Mouse (Mus musculus) E14TG2a.4 (cell line): Measurements from ENCODE around the gene Plscr3.

Experiments
- H3K27me3 ChIP-seq: 2 replicates; pipeline ENCODE4 v1.6.1; 2014; ENCODE audit warnings: low read length, control low read depth; ENCODE audit not compliant: insufficient read depth
- H3K36me3 ChIP-seq: 2 replicates; pipeline ENCODE4 v1.6.1; 2014; ENCODE audit warnings: low read length, control low read depth; ENCODE audit not compliant: insufficient read depth
- H3K4me1 ChIP-seq: replicated peaks from 2 replicates; pipeline ENCODE4 v1.6.1; 2014; ENCODE audit warnings: low read depth, low read length, control low read depth
- H3K4me3 ChIP-seq: replicated peaks from 2 replicates; pipeline ENCODE4 v1.5.1; 2014; ENCODE audit warnings: mild to moderate bottlenecking, low read length
- H3K9me3 ChIP-seq: 2 replicates; pipeline ENCODE4 v1.6.1; 2014; ENCODE audit warnings: low read length, control low read depth
- CTCF ChIP-seq: conservative IDR thresholded peaks from 2 replicates; pipeline ENCODE4 v1.5.1; 2014; ENCODE audit warnings: low read length
- NANOG ChIP-seq: IDR thresholded peaks from 2 replicates; pipeline ENCODE4 v1.6.1; 2014; ENCODE audit warnings: borderline replicate concordance, low read length, mixed read lengths
- POU5F1 ChIP-seq: IDR thresholded peaks from 2 replicates; pipeline ENCODE4 v1.6.1; 2014; ENCODE audit warnings: low read length, borderline replicate concordance

Gene Plscr3

GRCm38 (mm10) chr11:69803786-69804651 is 42.2 kb upstream of the Plscr3 start:
- Histone ChIP-seq H3K4me1 (peaks cover 67% of the 10 kb centered on the region), H3K4me3 (peak overlapping the region; percentile 83), H3K27me3 (peaks cover 58% of the 10 kb centered on the region), H3K9me3 (no peaks in the 10 kb centered on the region), H3K36me3 (no peaks in the 10 kb centered on the region)
- TF ChIP-seq POU5F1, result no peak

DNA sequence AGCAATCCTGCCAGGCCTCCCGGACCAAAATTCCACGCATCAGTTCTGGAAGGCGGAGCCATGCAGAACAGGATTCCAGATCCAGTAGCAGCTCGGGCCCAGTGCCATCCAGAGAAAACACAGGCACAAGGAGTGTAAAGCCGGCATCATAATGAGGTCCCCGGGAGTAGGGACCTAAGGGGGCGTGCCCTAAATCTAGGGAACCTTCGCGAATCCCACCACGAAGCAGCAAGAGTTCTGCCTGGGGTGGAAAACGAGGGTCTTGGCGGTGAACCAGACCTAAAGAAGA is 41.6 kb upstream of the Plscr3 start:
- no peak for TF ChIP-seq NANOG
- TF ChIP-seq POU5F1, result no peak
- no peak for TF ChIP-seq CTCF
- H3K4me1 ChIP-seq, result peaks cover 61% of the 10 kb centered on the region
- no peaks in the 10 kb centered on the region for H3K36me3 ChIP-seq
- peaks cover 54% of the 10 kb centered on the region for H3K27me3 ChIP-seq
- peak overlapping the region; percentile 83 for H3K4me3 ChIP-seq
- H3K9me3 ChIP-seq, result no peaks in the 10 kb centered on the region

DNA sequence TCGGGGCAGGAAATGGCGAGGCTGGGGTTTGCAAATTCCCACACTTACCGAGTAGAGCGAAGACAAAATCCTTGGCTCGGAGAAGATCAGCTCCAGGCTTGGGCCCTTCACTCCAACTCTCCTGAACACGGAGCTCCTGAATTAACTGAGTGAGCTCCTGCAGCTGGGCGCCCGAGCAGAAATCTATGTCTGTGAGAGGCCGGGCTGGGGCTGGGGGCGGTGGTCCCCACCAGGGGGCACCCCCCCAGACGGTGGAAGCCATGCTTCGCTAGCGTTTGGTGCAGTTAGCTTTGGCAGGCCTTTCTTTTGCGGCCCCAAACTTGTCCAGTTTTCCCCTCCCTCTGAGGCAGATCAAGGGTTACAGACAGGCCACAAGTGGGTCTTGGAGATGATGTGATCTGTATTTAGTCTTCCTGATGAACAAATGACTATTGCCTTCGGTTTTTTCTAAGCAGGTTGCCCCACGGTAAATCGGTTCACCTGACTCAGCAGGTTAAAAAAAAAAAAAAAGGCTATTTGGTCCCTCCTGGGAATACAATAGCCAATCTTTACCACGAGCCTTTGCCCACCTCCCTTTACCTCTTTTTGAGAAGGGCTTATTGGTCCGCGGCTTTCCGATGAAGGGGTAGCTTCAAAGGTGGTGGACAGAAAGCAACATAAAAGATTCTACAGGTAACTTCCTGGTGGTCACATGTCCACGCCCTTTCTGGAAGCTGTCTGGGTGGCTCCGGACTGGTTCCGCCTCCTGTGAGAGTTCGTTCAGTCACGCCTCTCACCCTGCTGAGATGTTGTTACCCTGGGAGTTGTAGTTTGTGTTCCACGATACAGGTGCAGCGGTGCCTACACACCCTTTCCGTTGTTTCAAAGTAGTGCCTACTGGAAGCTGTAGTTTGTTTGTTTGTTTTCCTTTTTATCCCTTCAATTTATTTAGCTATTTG is 40.9 kb upstream of the Plscr3 start, which contains the start of gene Tmem102:
Gene Tmem102, minus strand, starts transcription at position 653 of the 938 bp plus-strand sequence.
- H3K27me3 ChIP-seq, result peaks cover 49% of the 10 kb centered on the region
- H3K36me3 ChIP-seq, result no peaks in the 10 kb centered on the region
- peaks cover 55% of the 10 kb centered on the region for H3K4me1 ChIP-seq
- peak within 1 kb of the TSS; percentile 83 for H3K4me3 ChIP-seq
- no peaks in the 10 kb centered on the region for H3K9me3 ChIP-seq
- no peak for TF ChIP-seq POU5F1

GRCm38 (mm10) chr11:69806378-69806777 is 39.8 kb upstream of the Plscr3 start:
- Histone ChIP-seq H3K4me1 (peaks cover 44% of the 10 kb centered on the region), H3K27me3 (peaks cover 50% of the 10 kb centered on the region), H3K9me3 (no peaks in the 10 kb centered on the region), H3K4me3 (no peak overlapping the region), H3K36me3 (no peaks in the 10 kb centered on the region)
- TF ChIP-seq NANOG, result no peak
- TF ChIP-seq CTCF, result peak; percentile 27

DNA sequence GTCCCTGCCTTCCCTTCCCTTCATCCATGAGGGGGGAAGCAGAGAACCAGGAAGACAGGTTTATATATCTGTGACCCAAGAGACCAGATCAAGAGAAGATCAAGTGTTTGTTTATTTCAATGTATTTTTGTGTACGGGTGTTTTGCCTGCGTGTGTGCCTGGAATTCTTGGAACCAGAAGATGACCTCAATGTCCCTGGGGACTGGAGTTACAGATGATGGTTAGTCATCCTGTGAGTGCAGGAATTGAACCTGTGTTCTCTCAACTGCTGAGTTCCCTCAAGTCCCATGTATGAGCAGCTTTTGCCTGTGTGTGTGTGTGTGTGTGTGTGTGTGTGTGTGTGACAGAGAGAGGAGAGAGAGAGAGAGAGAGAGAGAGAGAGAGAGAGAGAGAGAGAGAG is 38.5 kb upstream of the Plscr3 start:
- H3K36me3 ChIP-seq, result no peaks in the 10 kb centered on the region
- no peak overlapping the region for H3K4me3 ChIP-seq
- no peaks in the 10 kb centered on the region for H3K9me3 ChIP-seq
- peaks cover 46% of the 10 kb centered on the region for H3K27me3 ChIP-seq
- TF ChIP-seq CTCF, result no peak
- no peak for TF ChIP-seq NANOG
- peaks cover 32% of the 10 kb centered on the region for H3K4me1 ChIP-seq

DNA sequence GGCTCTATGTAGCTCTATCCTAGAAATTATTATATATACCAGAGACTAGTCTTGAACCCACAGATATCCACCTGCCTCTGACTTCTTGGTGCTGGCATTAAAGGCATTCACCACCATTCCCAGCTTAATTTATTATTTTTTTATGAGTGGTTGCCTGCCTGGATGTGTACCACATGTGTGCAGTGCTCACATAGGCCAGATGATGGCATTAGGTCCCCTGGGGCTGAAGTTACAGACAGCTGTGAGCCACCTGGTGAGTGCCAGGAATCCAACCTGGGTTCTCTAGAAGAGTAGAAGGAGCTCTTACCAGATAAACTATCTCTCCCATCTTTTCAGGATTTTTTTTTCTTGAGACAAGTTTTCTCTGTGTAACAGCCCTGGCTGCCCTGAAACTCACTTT is 35.9 kb upstream of the Plscr3 start:
- Histone ChIP-seq H3K4me1 (peaks cover 13% of the 10 kb centered on the region), H3K36me3 (no peaks in the 10 kb centered on the region), H3K4me3 (no peak overlapping the region), H3K27me3 (peaks cover 38% of the 10 kb centered on the region), H3K9me3 (no peaks in the 10 kb centered on the region)
- TF ChIP-seq CTCF (no peak), NANOG (no peak), POU5F1 (no peak)

GRCm38 (mm10) chr11:69815155-69815554 is 31.0 kb upstream of the Plscr3 start, which contains the start of gene Gm39566:
TSS of gene Gm39566 (minus strand) at chr11:69815298.
- no peaks in the 10 kb centered on the region for H3K9me3 ChIP-seq
- H3K36me3 ChIP-seq, result no peaks in the 10 kb centered on the region
- H3K4me3 ChIP-seq, result no peak within 1 kb of the TSS
- peaks cover 21% of the 10 kb centered on the region for H3K4me1 ChIP-seq
- peaks cover 61% of the 10 kb centered on the region for H3K27me3 ChIP-seq
- 0 out of 2 replicates have a peak, but pooled peaks have one; percentile 15 for TF ChIP-seq CTCF
- TF ChIP-seq NANOG, result no peak; the same call in 1 of the 2 replicates
- TF ChIP-seq POU5F1, result no peak

DNA sequence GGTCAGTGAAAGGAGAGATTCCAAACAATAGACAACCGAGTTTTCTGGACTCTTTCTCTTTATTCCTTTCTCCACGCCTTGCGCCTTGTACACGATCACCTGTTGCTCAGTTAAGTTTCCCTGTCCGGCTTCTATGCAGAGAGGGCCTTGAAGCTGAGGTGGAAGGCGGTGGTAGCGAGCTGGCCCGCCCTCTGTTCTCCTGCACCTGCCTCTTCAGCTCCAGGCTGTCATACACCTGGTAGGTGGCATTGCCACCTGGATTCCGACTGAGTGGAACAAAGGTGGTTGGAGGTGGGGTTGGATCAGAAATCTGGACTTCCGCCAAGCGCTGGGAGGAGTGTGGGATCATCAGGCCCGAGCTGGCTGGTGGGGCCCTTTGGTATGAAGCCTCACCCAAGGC is 29.7 kb upstream of the Plscr3 start:
- H3K9me3 ChIP-seq, result no peaks in the 10 kb centered on the region
- H3K4me3 ChIP-seq, result peak overlapping the region; percentile 54
- peaks cover 21% of the 10 kb centered on the region for H3K4me1 ChIP-seq
- TF ChIP-seq POU5F1 (no peak), CTCF (no peak), NANOG (no peak)
- no peaks in the 10 kb centered on the region for H3K36me3 ChIP-seq
- peaks cover 52% of the 10 kb centered on the region for H3K27me3 ChIP-seq
